Mouse (Mus musculus) neural tube, embryonic 12.5 days (tissue): Measurements from ENCODE around the gene Raver1. TPM values are rescaled to one million over a fixed set of nuclear protein-coding genes. Genes with fewer than 3 reads are reported as not detected.
"Not testable (repeated sequence)": the region's sequence is repeated elsewhere in the genome, so short reads cannot be mapped to it uniquely, and the experiment has no call there.

Source experiments
- ATAC-seq: fragments of 200-750 bp; cut with Nextera tagmentation; 2 replicates; pipeline ENCODE4 v1.8.0; 2017; ENCODE audit warnings: low read depth, mild to moderate bottlenecking, moderate TSS enrichment, moderate library complexity; ENCODE audit not compliant: low FRiP score
- H3K27ac ChIP-seq: fragments of 300-500 bp; sonication (generic); 2 replicates; pipeline ENCODE4 v1.5.1; 2016
- H3K27me3 ChIP-seq: fragments of 300-500 bp; sonication (generic); replicated peaks from 2 replicates; pipeline ENCODE4 v1.6.1; 2016; ENCODE audit warnings: mild to moderate bottlenecking
- H3K36me3 ChIP-seq: fragments of 300-500 bp; sonication (generic); 2 replicates; pipeline ENCODE4 v1.6.1; 2016; ENCODE audit warnings: mild to moderate bottlenecking
- H3K4me1 ChIP-seq: fragments of 300-500 bp; sonication (generic); 2 replicates; pipeline ENCODE4 v1.6.1; 2016
- H3K4me2 ChIP-seq: fragments of 300-500 bp; sonication (generic); replicated peaks from 2 replicates; pipeline ENCODE4 v1.6.1; 2016; ENCODE audit warnings: mild to moderate bottlenecking
- H3K4me3 ChIP-seq: fragments of 300-500 bp; sonication (generic); 2 replicates; pipeline ENCODE4 v1.5.1; 2016
- H3K9ac ChIP-seq: fragments of 300-500 bp; sonication (generic); 2 replicates; pipeline ENCODE4 v1.6.1; 2016; ENCODE audit warnings: mild to moderate bottlenecking
- H3K9me3 ChIP-seq: fragments of 300-500 bp; sonication (generic); 2 replicates; pipeline ENCODE4 v1.6.1; 2016; ENCODE audit warnings: mild to moderate bottlenecking
- WGBS: fragments of 180-500 bp; shearing (Covaris S2); methylation state at CpG from one replicate; pipeline ENCODE4 v1.1.7; 2016; 5-methylcytosine and 5-hydroxymethylcytosine counted together
- polyA plus RNA-seq: library from polyadenylated mRNA; unstranded; fragments of >200 nt; fragmentation: Nextera tagmentation; extraction: Ambion mirVana; gene quantifications from 2 replicates; pipeline ENCODE4 v1.2.1, GENCODE M21; 2016

Raver1 gene
- polyA plus RNA-seq, 1 experiment from 2014 or later: 63.4 TPM

DNA sequence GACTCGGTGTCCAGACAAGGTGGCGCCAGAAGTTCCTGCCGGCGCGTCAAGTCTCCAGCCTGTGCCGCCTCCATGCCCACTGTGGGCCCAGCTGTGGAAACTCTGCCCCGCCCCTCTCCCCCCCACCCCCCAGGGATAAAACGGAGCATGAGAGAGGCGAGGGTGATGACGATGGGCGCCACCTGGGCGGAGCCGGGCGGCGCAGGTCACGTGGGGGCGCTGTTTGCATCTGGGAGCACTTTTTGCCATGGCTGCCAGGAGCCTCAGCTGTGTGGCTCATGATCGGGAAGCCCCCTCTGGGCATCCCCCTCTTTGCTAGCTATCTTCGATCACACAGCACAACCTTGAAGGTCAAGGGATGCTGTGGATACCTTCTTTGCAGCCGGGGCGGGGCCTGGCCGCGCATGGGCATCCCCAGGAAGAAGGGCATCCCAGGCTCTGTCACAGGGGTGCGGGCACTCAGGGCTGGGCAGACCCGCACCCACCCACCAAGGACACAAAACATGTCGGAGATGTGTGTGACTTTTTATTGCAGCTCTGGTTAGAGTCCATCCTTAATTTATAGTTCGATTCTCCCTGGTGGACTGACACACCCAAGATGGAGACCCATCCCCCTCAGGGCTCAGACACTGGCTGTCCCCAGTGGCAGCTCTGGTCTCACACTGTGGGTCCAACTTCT is 24.7 kb downstream of the Raver1 start, which contains the start of gene Zglp1:
TSS of gene Zglp1 (minus strand) at position 88 of the 679 bp plus-strand sequence.
- no peak within 1 kb of the TSS for H3K9ac ChIP-seq
- H3K4me2 ChIP-seq: no peak within 1 kb of the TSS
- H3K4me3 ChIP-seq: no peak within 1 kb of the TSS
- H3K9me3 ChIP-seq: no peaks in the 10 kb centered on the region
- H3K36me3 ChIP-seq: peaks cover 47% of the 10 kb centered on the region
- H3K27ac ChIP-seq: no peak within 1 kb of the TSS
- H3K27me3 ChIP-seq: no peaks in the 10 kb centered on the region
- ATAC-seq: no peak
- H3K4me1 ChIP-seq: peaks cover 6% of the 10 kb centered on the region; the same call in 1 of the 2 replicates
- 86% methylated on average over 27 of the region's 27 CpGs for WGBS

DNA sequence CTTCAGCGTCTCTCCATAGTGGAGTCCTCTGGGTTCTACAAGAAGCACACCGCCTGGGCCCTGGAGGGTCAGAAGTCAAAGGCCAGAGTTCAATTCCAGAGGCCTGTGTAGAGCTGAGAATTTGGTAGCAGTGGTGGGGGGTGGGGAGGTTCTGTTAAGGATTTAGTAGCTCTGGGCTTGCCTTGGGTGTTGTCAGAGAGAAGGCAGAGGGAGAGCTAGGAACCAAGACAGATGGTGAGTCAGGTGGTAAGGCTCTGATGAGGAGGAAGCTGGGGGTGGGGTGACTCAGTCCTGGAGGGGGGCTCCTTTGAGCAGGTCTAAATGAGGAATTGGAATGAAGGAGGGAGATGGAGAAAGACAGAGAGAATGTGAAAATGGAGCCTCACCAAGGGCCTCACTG is 28.9 kb downstream of the Raver1 start:
- H3K4me2 ChIP-seq: no peak overlapping the region
- WGBS: 91% methylated on average over 2 of the region's 2 CpGs
- H3K36me3 ChIP-seq: peaks cover 44% of the 10 kb centered on the region
- H3K27me3 ChIP-seq: no peaks in the 10 kb centered on the region
- no peaks in the 10 kb centered on the region for H3K9me3 ChIP-seq
- H3K4me1 ChIP-seq: no peaks in the 10 kb centered on the region
- no peak for ATAC-seq
- H3K9ac ChIP-seq: no peak overlapping the region
- no peak overlapping the region for H3K27ac ChIP-seq
- no peak overlapping the region for H3K4me3 ChIP-seq

DNA sequence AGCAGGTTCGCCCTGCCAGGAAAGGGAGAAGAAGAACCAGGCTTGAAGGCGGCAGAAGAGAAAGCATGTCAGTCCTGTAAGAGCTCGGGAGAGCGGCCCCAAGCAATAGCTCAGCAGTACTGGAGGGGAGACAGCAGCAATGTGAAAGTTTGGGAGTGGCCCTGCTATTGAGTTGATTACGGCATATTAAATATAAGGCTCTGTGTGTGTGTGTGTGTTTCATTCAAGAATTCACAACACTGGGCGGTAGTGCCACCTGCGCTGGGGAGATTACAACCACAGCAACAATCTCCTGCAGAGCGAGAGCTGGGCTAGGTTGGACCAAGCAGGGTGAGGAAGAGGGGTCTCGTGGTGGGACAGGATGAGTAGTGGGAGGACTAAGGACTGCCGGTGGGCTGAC is 40.2 kb downstream of the Raver1 start:
- no peak overlapping the region for H3K9ac ChIP-seq
- no peak overlapping the region for H3K4me2 ChIP-seq
- no peak overlapping the region for H3K27ac ChIP-seq
- no peaks in the 10 kb centered on the region for H3K36me3 ChIP-seq
- H3K9me3 ChIP-seq: no peaks in the 10 kb centered on the region
- 65% methylated on average over 10 of the region's 10 CpGs for WGBS
- no peak for ATAC-seq
- H3K27me3 ChIP-seq: no peaks in the 10 kb centered on the region
- no peak overlapping the region for H3K4me3 ChIP-seq
- no peaks in the 10 kb centered on the region for H3K4me1 ChIP-seq

DNA sequence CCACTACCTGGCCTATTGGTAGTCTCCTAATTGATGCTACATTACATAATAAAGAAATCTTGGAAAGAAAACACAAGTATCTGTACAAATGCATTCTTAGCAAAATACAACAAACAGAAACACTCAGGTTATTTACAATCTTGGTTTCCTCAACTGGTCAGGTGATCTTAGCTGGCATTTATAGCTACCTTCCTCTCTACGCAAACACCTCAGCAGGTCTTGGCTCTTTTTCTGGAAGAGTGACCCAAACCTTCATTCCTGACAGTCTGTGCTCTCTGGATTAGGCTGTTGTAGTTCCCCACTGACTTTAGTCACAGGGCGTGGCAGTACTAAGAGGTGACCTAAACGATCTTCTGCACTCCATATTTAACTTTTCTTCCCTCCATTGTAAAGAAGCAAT is 46.6 kb downstream of the Raver1 start:
- no peak overlapping the region for H3K4me2 ChIP-seq

DNA sequence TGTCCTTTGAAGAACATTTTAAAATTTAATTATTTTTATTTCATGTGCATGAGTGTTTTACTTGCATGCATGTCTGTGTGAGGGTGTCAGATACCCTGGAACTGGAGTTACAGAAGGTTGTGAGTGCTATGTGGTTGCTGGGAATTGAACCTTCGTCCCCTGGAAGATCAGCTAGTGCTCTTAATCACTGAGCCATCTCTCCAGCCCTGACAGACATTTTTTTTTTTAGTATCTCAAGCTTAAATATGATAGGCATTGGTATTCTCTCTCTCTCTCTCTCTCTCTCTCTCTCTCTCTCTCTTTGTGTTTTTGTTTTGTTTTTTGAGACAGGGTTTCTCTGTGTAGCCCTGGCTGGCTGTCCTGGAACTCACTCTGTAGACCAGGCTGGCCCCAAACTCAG is 47.0 kb downstream of the Raver1 start:
- not testable (repeated sequence) for H3K4me1 ChIP-seq, H3K4me3 ChIP-seq, H3K4me2 ChIP-seq, H3K27me3 ChIP-seq, H3K36me3 ChIP-seq, H3K9me3 ChIP-seq, H3K9ac ChIP-seq, ATAC-seq, H3K27ac ChIP-seq
- WGBS: 45% methylated on average over 1 of the region's 1 CpGs

More for the DNA sequence above, 46.6 kb downstream of the Raver1 start:
- ATAC-seq: no peak
- Histone ChIP-seq H3K9me3 (no peaks in the 10 kb centered on the region), H3K9ac (no peak overlapping the region), H3K36me3 (no peaks in the 10 kb centered on the region), H3K27me3 (peaks cover 2% of the 10 kb centered on the region), H3K4me1 (no peaks in the 10 kb centered on the region), H3K27ac (no peak overlapping the region), H3K4me3 (no peak overlapping the region)
- WGBS: 82% methylated on average over 3 of the region's 3 CpGs

DNA sequence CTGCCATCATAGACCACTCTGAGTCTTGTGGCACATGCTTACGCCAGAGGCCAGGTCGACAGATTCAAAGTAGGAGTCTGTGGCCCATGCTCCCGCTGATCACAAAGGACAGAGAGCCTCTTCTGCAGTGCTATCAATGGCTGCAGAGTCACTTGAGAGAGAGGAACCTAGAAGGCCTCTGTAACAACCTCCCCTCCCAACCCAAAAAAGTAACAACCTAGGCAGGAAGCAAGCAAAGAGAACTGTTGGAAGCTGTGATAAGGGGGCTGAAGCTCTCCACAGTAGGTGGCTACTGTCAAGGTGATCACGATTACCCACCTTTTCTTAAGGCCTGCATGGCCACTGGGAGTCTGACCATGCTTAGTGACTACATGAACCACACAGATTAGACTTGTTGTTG is 48.2 kb downstream of the Raver1 start:
- Histone ChIP-seq H3K27ac (no peak overlapping the region), H3K27me3 (peaks cover 17% of the 10 kb centered on the region), H3K36me3 (no peaks in the 10 kb centered on the region), H3K4me2 (no peak overlapping the region), H3K9me3 (peaks cover 3% of the 10 kb centered on the region; the same call in 1 of the 2 replicates), H3K9ac (no peak overlapping the region), H3K4me3 (no peak overlapping the region), H3K4me1 (no peaks in the 10 kb centered on the region)
- no peak for ATAC-seq
- 79% methylated on average over 4 of the region's 4 CpGs for WGBS

DNA sequence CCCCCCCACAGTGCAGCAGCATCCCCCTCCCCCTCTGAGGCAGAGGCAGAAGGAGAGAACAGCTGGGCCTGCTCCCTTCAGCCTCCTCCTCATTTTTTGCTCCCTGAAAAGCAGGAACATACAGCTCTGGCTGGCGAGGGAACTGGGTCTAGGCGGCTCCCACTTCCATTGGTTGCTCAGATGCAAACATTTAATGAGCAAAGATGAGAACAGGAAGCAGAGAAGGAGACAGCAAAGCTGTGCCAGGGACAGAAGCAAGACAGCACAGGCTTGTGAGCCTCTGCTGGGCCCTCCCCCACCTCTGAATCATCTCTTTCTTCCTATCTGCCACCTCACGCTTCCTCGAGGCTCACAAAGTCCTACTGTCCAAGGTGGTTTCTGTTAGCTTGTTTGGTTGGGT is 50.5 kb downstream of the Raver1 start:
- H3K4me2 ChIP-seq: no peak overlapping the region
- H3K9ac ChIP-seq: no peak overlapping the region
- 59% methylated on average over 4 of the region's 4 CpGs for WGBS
- no peak overlapping the region for H3K4me3 ChIP-seq
- no peak overlapping the region for H3K27ac ChIP-seq
- H3K9me3 ChIP-seq: peaks cover 3% of the 10 kb centered on the region; the same call in 1 of the 2 replicates
- no peak for ATAC-seq
- no peaks in the 10 kb centered on the region for H3K36me3 ChIP-seq
- H3K27me3 ChIP-seq: peaks cover 40% of the 10 kb centered on the region
- H3K4me1 ChIP-seq: peaks cover 16% of the 10 kb centered on the region

DNA sequence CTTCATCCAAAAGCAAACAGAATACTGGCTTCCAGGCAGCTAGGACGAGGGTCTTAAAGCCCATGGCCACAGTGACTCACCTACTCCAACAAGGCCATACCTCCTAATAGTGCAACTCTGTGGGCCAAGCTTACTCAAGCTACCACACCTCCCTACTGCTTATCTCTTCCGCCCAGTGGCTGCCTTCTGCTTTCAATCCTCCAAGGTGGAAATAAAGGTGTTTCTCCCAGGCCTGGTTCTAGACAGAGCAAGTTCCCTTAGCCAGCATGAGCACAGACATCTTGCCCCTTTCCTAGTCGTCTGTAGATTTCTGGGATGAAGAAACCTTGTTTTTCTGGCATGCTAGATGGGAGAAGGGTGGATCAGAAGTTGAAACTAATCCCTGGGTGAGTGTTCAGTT is 52.0 kb downstream of the Raver1 start:
- ATAC-seq: no peak
- 76% methylated on average over 3 of the region's 3 CpGs for WGBS
- Histone ChIP-seq H3K36me3 (no peaks in the 10 kb centered on the region), H3K27me3 (peaks cover 55% of the 10 kb centered on the region), H3K9me3 (peaks cover 3% of the 10 kb centered on the region; the same call in 1 of the 2 replicates), H3K4me1 (peaks cover 16% of the 10 kb centered on the region), H3K4me2 (no peak overlapping the region), H3K9ac (no peak overlapping the region), H3K4me3 (no peak overlapping the region), H3K27ac (no peak overlapping the region)

DNA sequence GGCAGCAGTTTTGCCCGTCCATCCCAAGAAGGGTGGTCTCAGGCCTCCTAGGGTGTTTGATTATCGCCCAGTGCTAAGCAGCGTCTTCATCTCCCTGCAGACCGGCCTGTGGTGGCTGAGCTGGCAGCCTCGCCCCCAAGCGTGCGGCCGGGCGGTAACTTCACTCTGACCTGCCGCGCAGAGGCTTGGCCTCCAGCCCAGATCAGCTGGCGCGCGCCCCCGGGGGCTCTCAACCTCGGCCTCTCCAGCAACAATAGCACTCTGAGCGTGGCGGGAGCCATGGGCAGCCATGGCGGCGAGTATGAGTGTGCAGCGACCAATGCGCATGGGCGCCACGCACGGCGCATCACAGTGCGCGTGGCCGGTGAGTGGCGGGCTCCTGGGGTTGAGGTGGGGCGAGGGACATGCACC is 54.3 kb downstream of the Raver1 start:
- H3K4me1 ChIP-seq: peaks cover 28% of the 10 kb centered on the region
- H3K4me3 ChIP-seq: peak overlapping the region; percentile 35
- peaks cover 77% of the 10 kb centered on the region for H3K27me3 ChIP-seq
- WGBS: 2% methylated on average over 31 of the region's 31 CpGs
- no peak overlapping the region for H3K27ac ChIP-seq
- peaks cover 3% of the 10 kb centered on the region; the same call in 1 of the 2 replicates for H3K9me3 ChIP-seq
- ATAC-seq: 0 out of 2 replicates have a peak, but pooled peaks have one; percentile 14
- H3K4me2 ChIP-seq: peak overlapping the region; percentile 59
- H3K36me3 ChIP-seq: no peaks in the 10 kb centered on the region
- H3K9ac ChIP-seq: peak overlapping the region; percentile 26; the same call in 1 of the 2 replicates

DNA sequence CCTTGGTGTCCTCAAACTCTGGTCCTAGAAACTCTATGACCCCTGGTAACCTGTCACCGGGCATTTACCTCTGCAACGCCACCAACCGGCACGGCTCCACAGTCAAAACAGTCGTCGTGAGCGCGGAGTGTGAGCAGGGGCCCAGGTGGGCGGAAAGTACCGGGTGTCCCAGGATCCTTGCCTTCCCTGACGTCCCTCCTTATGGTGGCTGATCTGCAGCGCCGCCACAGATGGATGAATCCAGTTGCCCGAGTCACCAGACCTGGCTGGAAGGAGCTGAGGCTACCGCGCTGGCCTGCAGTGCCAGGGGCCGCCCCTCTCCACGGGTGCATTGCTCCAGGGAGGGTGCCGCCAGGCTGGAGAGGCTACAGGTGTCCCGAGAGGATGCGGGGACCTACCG is 55.1 kb downstream of the Raver1 start:
- Histone ChIP-seq H3K4me2 (peak overlapping the region; percentile 59), H3K4me3 (peak overlapping the region; percentile 35; the same call in 1 of the 2 replicates), H3K4me1 (peaks cover 36% of the 10 kb centered on the region), H3K36me3 (no peaks in the 10 kb centered on the region), H3K9me3 (peaks cover 3% of the 10 kb centered on the region; the same call in 1 of the 2 replicates), H3K27me3 (peaks cover 85% of the 10 kb centered on the region), H3K27ac (no peak overlapping the region), H3K9ac (0 out of 2 replicates have a peak overlapping the region, but pooled peaks have one; percentile 8)
- WGBS: 1% methylated on average over 22 of the region's 22 CpGs
- no peak for ATAC-seq

DNA sequence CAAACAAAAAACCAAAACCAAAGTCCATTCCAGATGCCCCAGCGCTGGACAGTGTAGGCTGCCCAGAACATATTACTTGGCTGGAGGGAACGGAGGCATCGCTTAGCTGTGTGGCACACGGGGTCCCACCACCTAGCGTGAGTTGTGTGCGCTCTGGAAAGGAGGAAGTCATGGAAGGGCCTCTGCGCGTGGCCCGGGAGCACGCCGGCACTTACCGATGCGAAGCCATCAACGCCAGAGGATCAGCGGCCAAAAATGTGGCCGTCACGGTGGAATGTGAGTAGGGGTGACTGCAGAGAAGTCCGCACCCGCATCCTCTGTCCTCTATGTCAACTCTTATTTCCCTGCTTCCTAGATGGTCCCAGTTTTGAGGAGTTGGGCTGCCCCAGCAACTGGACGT is 55.6 kb downstream of the Raver1 start:
- no peak for ATAC-seq
- no peak overlapping the region for H3K9ac ChIP-seq
- no peak overlapping the region for H3K4me2 ChIP-seq
- no peak overlapping the region for H3K27ac ChIP-seq
- H3K36me3 ChIP-seq: no peaks in the 10 kb centered on the region
- H3K9me3 ChIP-seq: peaks cover 3% of the 10 kb centered on the region; the same call in 1 of the 2 replicates
- H3K4me1 ChIP-seq: peaks cover 41% of the 10 kb centered on the region
- peaks cover 90% of the 10 kb centered on the region for H3K27me3 ChIP-seq
- no peak overlapping the region for H3K4me3 ChIP-seq
- 7% methylated on average over 20 of the region's 20 CpGs for WGBS

DNA sequence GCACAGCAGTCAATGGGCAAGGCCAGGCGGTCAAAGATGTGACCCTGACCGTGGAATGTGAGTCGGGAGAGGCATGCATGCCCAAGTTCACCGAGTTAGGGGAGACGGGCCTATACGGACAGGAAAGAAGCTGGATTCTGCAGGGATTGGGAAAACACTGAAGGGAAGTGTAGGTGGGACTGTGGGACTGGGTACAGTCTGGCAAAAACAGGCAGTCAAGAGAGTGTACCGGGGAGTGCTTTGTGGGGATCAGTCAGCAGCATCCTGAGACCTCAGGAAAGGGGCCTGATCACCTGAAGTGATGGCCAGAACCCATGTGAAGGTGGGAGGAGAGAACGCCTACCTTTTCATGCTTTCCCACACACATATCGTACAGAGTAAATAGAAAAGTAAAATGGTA is 56.2 kb downstream of the Raver1 start:
- no peaks in the 10 kb centered on the region for H3K36me3 ChIP-seq
- 0 out of 2 replicates have a peak overlapping the region, but pooled peaks have one; percentile 5 for H3K4me3 ChIP-seq
- H3K9ac ChIP-seq: no peak overlapping the region
- peaks cover 94% of the 10 kb centered on the region for H3K27me3 ChIP-seq
- WGBS: 17% methylated on average over 9 of the region's 9 CpGs
- ATAC-seq: no peak
- H3K9me3 ChIP-seq: peaks cover 3% of the 10 kb centered on the region; the same call in 1 of the 2 replicates
- no peak overlapping the region for H3K4me2 ChIP-seq
- H3K27ac ChIP-seq: no peak overlapping the region
- H3K4me1 ChIP-seq: peaks cover 47% of the 10 kb centered on the region
